Mouse (Mus musculus): ENCODE data around the gene Myh7b. TPM values are rescaled to one million over a fixed set of nuclear protein-coding genes. Genes with fewer than 3 reads are reported as not detected.

Gene Myh7b
- polyA plus RNA-seq, 1 experiment = not detected

DNA sequence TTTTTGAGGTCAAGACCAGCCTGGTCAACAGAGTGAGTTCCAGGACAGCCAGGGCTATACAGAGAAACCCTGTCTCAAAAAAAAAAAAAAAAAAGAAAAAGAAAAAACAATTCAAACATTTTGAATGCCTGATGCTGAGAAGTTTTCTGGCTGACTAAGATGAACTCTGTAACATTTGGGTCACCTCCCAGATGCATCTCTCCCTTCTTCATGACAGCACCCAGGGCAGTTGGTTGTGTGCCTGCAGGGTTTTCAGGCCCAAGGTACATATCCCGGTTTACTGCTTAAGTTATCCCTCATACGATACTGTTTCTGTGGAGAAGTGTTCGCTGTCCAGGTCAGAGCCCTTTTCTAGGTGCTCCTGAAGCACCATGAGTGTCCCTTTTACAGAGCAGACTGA, 30.7 kb upstream of the Myh7b start:
- H3K27ac ChIP-seq (ENCODE audit: insufficient read depth, low read depth, low read length) = no peak overlapping the region
- WGBS = 94% methylated on average over 3 of the region's 3 CpGs
- no peak for TF ChIP-seq POLR2A (IDR thresholded peaks at IDR 0.05; ENCODE audit: insufficient read depth, low read depth, low read length)
- no peak for TF ChIP-seq CTCF (IDR thresholded peaks at IDR 0.05; ENCODE audit: insufficient read depth, low read depth, low read length)
- H3K4me3 ChIP-seq (ENCODE audit: insufficient read depth, low read depth, low read length) = no peak overlapping the region
- no peaks in the 10 kb centered on the region for H3K4me1 ChIP-seq (ENCODE audit: control insufficient read depth, insufficient read depth, low read length)

DNA sequence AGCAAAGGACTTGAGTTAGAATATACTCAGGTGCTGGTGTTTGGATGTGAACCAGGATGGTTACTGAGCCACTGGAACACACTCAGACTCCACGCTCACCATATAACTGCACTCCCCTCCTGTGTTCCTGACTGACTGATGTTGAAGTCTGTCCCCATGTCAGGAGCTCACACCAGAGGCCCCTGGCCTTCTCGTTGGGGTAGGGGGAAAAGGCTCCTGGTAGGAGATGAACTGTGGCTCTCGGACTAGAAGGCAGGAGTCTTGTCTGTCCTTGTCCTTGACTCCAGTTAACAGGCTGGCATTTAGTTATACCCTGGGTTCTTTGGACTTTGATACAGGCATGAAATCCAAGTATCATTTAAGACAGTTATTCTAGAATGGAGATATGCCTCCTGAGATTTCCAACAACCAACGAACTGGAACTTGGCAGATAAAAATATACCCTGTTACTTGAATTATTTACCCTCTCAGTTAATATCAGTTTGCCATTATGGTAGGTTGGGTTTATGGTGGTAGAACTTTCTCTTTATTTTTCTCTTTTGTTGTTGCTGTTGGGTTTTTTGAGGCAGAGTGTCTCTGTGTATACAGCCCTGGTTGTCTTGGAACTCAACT, 28.5 kb upstream of the Myh7b start:
- no peak overlapping the region for H3K4me3 ChIP-seq (ENCODE audit: insufficient read depth, low read depth, low read length)
- 84% methylated on average over 4 of the region's 4 CpGs for WGBS
- H3K27ac ChIP-seq (ENCODE audit: insufficient read depth, low read depth, low read length) = no peak overlapping the region
- no peaks in the 10 kb centered on the region for H3K4me1 ChIP-seq (ENCODE audit: control insufficient read depth, insufficient read depth, low read length)
- TF ChIP-seq POLR2A (IDR thresholded peaks at IDR 0.05; ENCODE audit: insufficient read depth, low read depth, low read length) = no peak
- TF ChIP-seq CTCF (IDR thresholded peaks at IDR 0.05; ENCODE audit: insufficient read depth, low read depth, low read length) = no peak

DNA sequence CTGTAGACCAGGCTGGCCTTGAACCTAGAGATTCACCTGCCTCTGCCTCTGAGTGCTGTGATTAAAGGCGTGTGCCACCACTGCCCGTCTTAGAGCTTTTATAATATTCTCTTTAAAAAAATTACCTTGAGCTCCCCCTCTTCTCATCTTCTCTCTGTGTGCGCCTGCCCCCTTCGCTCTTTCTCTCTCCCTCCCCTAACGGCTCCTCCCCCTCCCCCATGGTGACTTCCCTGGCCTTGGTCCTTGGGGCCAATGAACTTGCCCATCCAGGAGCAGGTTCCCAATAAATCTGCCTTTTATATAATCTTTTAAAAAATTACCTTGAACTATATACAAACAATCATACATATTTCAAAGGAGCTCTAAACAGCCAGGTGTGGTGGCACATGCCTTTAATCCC, 28.0 kb upstream of the Myh7b start:
- Histone ChIP-seq H3K4me1 (ENCODE audit: control insufficient read depth, insufficient read depth, low read length) (no peaks in the 10 kb centered on the region), H3K4me3 (ENCODE audit: insufficient read depth, low read depth, low read length) (no peak overlapping the region), H3K27ac (ENCODE audit: insufficient read depth, low read depth, low read length) (no peak overlapping the region)
- WGBS = 98% methylated on average over 5 of the region's 5 CpGs
- TF ChIP-seq POLR2A (IDR thresholded peaks at IDR 0.05; ENCODE audit: insufficient read depth, low read depth, low read length) (no peak), CTCF (IDR thresholded peaks at IDR 0.05; ENCODE audit: insufficient read depth, low read depth, low read length) (no peak)

DNA sequence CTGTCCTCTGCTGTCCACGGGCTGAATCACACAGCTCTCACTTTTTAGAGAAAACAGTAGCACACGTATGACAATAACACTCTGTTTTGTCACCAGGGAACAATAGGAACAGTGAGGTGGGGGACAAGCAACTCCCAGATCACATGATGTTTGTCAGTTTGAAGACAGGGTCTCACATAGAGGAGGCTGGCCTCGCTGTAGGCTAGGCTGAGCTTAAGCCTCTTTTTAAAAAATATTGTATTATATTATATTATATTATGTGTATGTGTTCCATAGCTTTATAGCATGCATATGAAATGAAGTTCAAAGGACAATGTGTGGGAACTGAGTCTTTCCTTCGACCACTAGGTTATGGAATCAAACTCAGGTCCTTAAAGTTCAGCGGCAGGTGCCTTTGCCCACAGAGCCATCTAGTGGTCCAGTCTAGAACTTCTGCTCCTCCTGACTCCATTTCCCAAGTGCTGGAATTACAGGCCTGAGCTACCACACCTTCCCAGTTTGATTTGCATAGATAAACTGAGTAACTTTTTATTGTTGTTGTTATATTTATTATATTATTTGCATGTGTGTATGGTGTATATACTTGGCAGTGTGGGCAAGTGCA, 27.0 kb upstream of the Myh7b start:
- Histone ChIP-seq H3K4me3 (ENCODE audit: insufficient read depth, low read depth, low read length) (no peak overlapping the region), H3K27ac (ENCODE audit: insufficient read depth, low read depth, low read length) (no peak overlapping the region), H3K4me1 (ENCODE audit: control insufficient read depth, insufficient read depth, low read length) (no peaks in the 10 kb centered on the region)
- TF ChIP-seq CTCF (IDR thresholded peaks at IDR 0.05; ENCODE audit: insufficient read depth, low read depth, low read length) = no peak
- no peak for TF ChIP-seq POLR2A (IDR thresholded peaks at IDR 0.05; ENCODE audit: insufficient read depth, low read depth, low read length)
- 49% methylated on average over 5 of the region's 5 CpGs for WGBS

DNA sequence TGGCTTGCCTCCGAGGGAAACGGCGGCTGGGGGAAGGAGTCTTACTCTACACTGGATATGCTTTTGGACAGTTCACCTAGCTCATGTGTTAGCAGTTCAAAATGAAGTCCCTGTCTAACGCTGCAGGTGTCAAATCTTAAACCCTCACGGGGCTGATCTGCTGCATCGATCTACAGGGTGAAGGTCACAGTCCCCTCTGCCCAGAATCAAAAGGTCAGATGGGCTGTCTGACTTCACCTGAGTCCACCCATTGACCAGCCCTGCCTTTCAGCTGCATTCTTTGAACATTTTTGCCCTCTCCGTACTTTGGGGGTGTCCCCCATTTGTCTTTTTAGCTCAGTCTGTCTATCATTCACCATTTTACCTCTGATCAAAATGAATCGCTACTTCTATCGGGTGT, 25.9 kb upstream of the Myh7b start:
- WGBS = 79% methylated on average over 9 of the region's 9 CpGs
- Histone ChIP-seq H3K4me1 (ENCODE audit: control insufficient read depth, insufficient read depth, low read length) (no peaks in the 10 kb centered on the region), H3K27ac (ENCODE audit: insufficient read depth, low read depth, low read length) (no peak overlapping the region), H3K4me3 (ENCODE audit: insufficient read depth, low read depth, low read length) (no peak overlapping the region)
- TF ChIP-seq POLR2A (IDR thresholded peaks at IDR 0.05; ENCODE audit: insufficient read depth, low read depth, low read length) = no peak
- TF ChIP-seq CTCF (IDR thresholded peaks at IDR 0.05; ENCODE audit: insufficient read depth, low read depth, low read length) = no peak

DNA sequence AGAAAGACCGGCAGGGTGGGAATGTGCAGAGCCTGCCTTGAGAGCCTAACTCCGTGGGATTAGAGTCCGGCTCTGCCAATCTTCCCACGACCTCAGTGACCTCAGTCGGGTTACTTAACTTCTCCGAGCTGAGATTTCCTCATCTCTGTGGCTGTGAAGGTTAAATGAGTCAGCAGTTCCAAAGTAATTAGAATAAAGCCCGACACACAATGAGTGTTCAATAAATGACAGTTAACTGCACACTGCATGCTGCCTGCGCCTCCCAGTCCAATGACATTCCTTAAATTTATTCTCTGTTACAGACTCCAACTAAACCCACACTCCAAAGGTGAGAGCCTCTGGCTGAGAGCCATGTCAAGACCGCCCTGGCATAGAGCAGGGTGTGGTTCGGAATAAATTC, 25.5 kb upstream of the Myh7b start:
- Histone ChIP-seq H3K4me1 (ENCODE audit: control insufficient read depth, insufficient read depth, low read length) (no peaks in the 10 kb centered on the region), H3K27ac (ENCODE audit: insufficient read depth, low read depth, low read length) (no peak overlapping the region), H3K4me3 (ENCODE audit: insufficient read depth, low read depth, low read length) (no peak overlapping the region)
- TF ChIP-seq POLR2A (IDR thresholded peaks at IDR 0.05; ENCODE audit: insufficient read depth, low read depth, low read length) = no peak
- TF ChIP-seq CTCF (IDR thresholded peaks at IDR 0.05; ENCODE audit: insufficient read depth, low read depth, low read length) = no peak
- whole genome bisulfite sequencing = 40% methylated on average over 10 of the region's 10 CpGs

DNA sequence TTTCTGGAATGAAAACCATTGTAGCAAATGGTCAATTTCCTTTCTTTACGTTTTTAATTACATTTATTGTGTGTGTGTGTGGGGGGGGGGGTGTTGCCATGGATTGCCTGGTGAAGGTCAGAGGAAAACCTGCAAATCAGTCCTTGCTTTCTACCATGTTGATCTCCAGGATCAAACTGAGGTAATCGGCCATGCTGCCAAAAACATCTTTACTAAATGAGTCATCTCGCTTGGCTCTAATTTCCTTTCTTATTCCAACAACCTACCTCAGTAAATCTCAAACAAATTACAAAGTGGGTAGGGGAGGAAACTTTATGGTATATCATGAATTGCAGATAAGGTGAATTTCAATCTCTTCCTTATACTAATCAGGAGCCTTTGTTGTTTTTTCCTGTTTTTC, 22.9 kb upstream of the Myh7b start:
- H3K4me1 ChIP-seq (ENCODE audit: control insufficient read depth, insufficient read depth, low read length) = 0 out of 2 replicates have a peak, but pooled peaks cover 2% of the 10 kb centered on the region
- H3K27ac ChIP-seq (ENCODE audit: insufficient read depth, low read depth, low read length) = no peak overlapping the region
- 77% methylated on average over 3 of the region's 3 CpGs for WGBS
- H3K4me3 ChIP-seq (ENCODE audit: insufficient read depth, low read depth, low read length) = no peak overlapping the region
- TF ChIP-seq POLR2A (IDR thresholded peaks at IDR 0.05; ENCODE audit: insufficient read depth, low read depth, low read length) (no peak), CTCF (IDR thresholded peaks at IDR 0.05; ENCODE audit: insufficient read depth, low read depth, low read length) (no peak)

DNA sequence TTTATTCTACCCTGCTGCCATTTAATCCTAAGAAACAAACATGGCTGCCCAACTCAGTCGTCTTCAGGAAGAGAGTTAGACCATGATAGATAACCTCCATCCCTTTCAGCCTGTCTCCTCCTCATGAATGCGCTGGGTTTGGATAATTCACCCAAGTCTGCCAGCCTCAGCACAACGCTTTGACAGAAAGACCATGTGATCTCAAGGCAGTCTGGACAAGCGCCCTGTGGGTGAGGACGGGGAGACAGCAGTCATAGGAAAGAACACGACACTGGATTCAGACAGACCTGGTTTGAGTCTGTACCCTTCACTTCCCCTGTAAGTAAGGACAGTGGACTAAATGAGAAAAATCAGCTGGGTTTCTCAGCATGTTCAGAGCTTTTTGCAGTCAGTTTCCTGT, 21.5 kb upstream of the Myh7b start:
- H3K27ac ChIP-seq (ENCODE audit: insufficient read depth, low read depth, low read length) = no peak overlapping the region
- TF ChIP-seq CTCF (IDR thresholded peaks at IDR 0.05; ENCODE audit: insufficient read depth, low read depth, low read length) (no peak), POLR2A (IDR thresholded peaks at IDR 0.05; ENCODE audit: insufficient read depth, low read depth, low read length) (no peak)
- no peak overlapping the region for H3K4me3 ChIP-seq (ENCODE audit: insufficient read depth, low read depth, low read length)
- 74% methylated on average over 6 of the region's 6 CpGs for WGBS
- 0 out of 2 replicates have a peak, but pooled peaks cover 2% of the 10 kb centered on the region for H3K4me1 ChIP-seq (ENCODE audit: control insufficient read depth, insufficient read depth, low read length)

DNA sequence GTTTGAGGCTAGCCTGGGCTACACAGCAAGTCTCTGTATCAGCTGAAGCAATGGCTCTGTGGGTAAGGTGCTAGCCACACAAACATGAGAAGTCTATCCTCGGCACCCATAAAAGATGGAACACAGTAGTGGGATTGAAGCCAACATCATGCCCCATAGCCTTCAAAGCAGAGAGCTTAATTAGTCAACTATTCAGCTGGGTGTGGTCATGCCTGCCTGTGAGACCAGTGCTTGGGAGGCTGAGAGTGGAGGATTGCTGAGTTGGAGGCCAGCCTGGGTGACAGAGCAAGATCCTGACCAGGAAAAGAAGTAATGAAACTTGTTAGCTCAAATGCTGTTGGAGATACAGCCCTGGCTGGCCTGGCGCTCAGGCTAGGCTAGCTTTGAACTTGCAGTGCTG, 20.1 kb upstream of the Myh7b start:
- H3K27ac ChIP-seq (ENCODE audit: insufficient read depth, low read depth, low read length) = no peak overlapping the region
- WGBS = 81% methylated on average over 2 of the region's 2 CpGs
- H3K4me1 ChIP-seq (ENCODE audit: control insufficient read depth, insufficient read depth, low read length) = 0 out of 2 replicates have a peak, but pooled peaks cover 2% of the 10 kb centered on the region
- no peak overlapping the region for H3K4me3 ChIP-seq (ENCODE audit: insufficient read depth, low read depth, low read length)
- TF ChIP-seq POLR2A (IDR thresholded peaks at IDR 0.05; ENCODE audit: insufficient read depth, low read depth, low read length) (no peak), CTCF (IDR thresholded peaks at IDR 0.05; ENCODE audit: insufficient read depth, low read depth, low read length) (no peak)
